Mouse (Mus musculus) fat pad, adult 2 months (tissue): Measurements from ENCODE around the gene Omd.
A peak's percentile ranks its signal among the peaks of the same experiment; 100 is the strongest.
"Not testable (repeated sequence)": the region's sequence is repeated elsewhere in the genome, so short reads cannot be mapped to it uniquely, and the experiment has no call there.

Experiments used
- DNase-seq: peaks from one replicate; pipeline ENCODE4 v3.0.0-alpha.2; 2011; ENCODE audit warnings: low read depth, low spot score; ENCODE audit errors: extremely low read depth

Gene Omd

DNA sequence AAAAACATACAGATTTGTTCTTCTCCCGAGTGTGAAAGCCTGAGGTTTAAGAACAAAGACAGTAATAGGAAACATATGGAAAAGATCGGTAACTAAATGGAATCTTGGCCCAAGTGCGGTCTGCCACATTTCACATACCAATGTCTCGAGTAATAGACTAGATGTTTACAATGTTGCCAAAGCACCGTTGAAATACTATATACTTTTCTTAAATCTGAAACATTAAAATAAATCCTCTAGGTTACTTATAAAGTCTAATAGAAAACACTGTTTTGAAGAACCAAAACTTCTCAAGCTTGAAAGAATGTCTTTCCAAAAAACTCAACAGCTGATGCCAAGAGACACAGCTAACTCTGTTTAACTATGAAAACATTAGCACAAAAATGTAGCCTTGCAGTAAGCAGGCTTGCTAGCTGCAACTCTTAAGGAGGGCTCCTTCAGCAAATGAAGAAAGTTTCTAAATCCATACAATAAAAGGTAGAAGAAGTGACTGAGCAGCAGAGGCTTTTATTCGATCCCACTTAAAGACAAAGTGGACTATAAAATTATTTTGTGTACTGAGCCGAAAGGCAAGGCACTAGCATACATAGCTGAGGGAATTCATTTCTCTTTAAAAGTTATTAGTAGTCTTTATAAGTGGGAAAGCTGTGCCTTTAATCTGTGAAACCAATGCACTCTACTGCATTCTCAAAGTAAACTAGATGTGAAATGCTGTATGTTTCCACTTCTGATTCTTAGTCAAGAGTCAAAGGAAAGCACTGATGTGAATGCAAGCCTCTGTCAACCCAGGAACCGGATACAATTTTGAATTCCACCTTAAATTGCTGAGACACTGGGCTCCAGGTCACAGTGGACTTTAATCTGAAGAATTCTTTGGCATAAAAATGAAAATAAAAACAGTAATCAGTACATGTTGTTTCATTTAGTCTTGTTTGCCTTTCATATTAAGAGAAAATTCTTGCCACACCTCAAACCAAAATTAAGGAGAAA, at the start of gene Omd:
Gene Omd (plus strand): TSS at position 922 of the 990 bp plus-strand sequence.
- DNase-seq: no peak

DNA sequence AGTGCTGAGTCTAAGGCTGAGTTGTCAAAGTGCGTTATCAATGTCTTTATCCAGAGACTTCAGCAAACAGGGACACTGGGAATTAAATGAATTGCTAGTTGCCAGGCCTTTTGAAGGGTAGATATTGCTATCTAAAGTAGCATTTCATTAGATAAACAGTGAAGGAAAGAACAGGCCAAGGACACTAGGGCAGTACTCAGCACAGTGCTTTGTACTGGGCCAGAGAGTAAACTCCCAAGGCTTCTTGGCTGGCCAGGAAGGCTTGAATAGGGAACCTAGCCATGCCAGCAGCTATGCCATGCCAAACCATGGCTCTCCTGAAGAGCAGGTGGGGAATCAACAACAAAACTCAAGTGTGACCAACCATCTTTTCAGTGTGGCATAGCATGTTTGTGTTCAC, 45.3 kb upstream of the Omd start:
- DNase-seq: no peak

DNA sequence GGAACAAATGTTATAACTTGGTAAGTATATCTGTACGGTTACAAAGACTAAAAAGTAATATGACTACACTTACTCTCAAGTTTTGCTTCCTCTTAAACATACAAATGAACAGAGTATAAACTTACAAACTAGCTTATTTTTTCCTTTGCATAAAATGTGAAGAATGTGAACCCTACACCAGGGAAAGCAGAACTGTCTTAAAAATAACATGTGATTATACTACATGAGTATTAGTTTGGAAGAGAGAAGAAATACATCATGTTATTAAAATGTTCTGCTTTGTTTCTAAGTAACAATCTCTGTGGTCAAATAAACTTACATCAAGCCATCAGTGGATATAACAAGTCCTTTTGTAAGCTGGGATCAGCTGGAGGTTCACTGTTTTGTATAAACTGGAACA, 43.6 kb upstream of the Omd start:
- no peak for DNase-seq

DNA sequence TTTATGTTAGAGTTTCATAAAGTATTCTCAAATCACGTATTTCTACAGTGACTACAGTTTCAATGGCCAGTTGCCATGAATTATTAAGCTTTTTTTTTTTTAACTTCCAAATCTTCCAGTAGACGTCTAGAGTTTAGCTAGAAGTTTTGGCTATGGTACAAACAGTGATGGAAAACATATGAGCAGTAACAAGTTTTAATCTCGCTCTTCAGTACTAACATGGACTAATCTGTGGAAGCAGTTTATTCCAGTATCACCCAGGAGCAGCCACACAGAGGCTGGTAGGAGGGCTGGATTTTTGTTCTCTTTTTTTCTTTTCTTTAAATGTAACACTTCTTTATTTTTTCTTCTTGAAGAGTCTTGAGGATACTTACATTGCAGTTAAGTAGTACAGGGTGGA, 38.0 kb upstream of the Omd start, which contains the start of gene Aspn:
Gene Aspn (plus strand): TSS at position 165 of the 400 bp plus-strand sequence.
- DNase-seq: no peak

DNA sequence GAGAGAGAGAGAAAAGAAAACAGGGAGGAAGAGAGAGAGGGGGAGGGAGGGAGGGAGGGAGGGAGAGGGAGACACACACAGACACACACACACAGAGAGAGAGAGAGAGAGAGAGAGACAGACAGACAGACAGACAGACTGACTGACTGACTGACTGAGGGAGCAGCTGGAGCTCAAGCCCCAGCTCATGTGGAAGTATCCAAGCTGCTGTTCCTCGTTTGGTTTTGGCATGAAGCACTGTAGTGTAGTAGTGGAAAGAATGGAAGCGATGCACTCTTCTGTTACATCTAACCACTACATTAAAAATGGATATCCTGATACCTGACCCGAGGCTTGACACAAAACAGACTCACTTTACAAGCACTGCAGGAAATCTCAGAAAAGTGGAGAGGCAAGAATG, 36.6 kb upstream of the Omd start:
- DNase-seq: no peak

DNA sequence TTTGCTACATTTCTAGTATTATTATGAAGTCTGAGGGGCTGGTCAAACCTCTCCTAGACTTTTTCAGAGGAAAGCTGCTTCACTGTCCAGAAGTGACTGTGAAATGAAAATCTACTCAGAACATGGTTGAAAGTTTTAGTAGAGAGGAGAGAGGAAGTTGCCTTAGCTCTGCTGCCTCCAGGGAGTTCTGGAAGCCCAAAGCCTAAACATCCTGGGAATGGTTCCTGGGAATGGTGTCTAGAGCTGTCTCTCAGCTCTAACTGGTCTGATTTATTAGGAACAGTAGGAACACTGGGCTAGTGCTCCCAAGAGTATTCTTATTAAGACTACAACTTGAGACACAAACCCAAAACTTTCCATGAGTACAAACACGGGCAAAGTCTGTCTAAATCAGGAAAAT, 35.7 kb upstream of the Omd start:
- no peak for DNase-seq

DNA sequence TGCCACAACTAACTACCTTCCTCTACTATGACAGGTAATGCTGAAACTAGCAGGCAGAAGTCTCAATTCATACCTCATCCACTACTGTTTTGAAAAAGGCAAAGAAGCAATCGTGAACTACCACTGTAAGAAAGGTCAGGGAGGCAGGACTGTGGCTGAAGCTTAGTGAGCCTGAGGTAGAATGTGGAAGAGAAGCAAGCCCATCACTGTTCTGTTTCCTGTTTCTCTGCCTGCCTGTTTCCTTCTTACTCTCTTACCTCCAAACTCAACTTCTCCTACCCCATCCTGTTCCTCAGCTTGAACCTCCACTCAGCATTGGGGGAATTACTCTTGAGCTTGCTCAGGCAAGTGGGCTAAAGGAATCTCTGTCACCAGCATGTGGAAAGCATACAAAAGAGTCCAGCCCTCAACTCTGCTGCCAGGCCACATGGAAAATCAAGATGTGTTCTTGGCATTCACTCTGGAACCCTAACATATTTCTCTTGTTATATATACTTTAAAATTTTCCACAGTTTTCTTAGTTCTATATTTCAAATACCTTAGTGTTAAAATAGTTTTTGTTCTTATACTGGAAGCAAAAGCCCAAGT, 34.6 kb upstream of the Omd start:
- DNase-seq: no peak

DNA sequence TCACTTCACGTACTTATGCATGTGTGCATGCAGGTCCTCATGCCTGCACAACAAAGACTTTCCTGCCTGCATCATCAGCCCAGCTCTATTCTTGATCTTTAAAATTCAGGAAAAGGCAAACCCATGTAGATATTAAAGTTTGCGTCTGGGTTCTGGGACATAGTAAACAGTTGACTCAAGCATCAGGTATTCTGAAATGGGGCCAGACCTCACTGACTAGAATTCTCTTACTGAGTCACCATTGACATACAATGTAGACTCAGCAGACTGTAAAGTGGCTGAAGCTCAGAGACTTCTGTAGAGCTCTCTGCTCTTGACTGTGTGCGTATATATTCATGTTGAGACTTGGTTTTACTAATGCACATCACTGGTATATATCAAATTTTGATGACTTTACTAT, 32.6 kb upstream of the Omd start:
- no peak for DNase-seq

DNA sequence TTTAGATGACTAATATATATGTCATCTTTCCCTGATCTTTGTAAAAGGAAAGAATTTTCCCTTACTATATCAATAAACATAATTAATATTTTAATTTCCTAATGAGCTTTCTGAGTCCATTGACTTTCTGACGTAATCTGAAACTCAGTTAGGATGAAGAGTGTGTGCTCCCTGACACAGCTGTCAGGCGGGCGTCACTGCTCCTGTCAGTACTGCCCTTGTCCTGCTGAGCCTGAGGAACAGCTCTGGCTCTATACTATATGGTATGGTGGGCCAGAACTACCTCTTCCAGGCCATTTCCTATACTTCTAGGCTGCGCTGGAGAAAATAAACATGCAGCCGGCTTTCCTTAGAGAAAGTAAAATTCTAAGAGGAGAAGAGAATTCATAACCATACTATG, 27.7 kb upstream of the Omd start:
- DNase-seq: no peak

DNA sequence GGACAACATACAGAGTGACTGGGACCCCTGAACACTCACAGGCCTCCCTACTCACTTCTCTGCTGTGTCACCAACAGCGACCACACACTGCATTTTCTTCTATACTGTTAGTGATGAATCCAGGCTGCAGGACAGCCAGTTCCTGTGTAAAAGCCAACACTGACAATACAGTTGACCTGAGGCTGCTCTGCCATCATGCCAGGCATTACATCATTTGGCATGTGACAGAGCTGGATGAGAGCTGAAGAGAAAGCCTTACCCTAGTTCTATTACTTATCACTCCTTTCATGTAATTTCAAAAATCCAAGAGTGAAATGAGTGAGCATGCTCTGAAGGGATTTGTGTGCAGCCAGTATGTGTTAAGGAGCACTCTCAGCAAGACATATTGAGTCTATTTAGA, 26.1 kb upstream of the Omd start:
- DNase-seq: peak; percentile 18

DNA sequence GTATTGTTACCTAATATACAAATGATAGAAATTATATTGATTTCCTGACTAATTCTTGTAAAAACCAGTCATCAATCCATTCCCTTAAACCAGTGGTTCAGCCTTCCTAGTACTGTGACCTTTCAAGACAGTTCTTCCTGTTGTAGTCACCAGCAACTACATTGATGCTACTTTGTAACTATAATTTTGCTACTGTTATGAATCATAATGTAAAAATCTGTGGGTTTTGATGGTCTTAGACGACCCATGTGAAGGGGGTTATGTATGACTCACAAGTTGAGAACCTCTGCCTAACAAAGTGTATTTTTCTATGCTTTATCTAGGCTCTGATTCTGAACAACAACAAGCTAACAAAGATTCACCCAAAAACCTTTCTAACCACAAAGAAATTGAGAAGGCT, 25.3 kb upstream of the Omd start:
- no peak for DNase-seq

DNA sequence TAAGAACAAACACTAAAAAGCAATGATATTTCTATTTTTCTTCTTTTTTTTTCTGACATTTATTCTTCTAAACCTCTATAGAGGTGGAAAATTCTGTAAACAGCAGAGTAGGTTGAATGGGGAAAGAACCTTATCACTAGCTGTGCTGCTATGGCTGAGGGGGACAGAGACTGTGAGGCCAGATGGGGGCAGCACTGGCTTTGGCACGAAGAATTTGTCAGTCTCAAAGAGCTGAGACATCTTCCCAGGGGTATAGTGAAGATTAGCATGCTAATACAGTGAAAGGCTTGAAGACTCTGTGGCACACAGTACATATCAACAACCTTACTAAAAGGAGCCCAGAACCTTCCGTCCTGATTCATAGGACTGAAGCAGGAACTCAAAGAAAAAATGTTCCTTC, 23.1 kb upstream of the Omd start:
- DNase-seq: no peak

DNA sequence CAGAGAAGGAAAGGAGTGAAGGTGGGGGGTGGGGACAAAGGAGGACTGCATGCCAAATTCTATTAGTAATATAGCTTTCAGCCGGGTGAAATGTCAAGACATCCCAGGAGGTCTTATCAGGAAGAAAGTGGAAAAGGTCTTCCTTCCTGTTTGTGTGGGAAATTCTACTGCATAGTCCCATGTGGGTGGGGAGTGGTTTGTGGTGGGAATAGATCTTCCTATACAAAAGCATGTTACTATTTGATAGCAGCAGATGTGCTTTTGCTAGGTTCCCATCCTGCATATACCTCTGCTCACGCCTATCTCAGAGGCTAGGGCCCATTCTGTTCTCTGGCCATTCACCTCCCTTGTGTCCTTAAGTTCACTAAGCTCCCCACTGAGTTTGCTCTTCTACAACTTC, 21.4 kb upstream of the Omd start:
- no peak for DNase-seq

DNA sequence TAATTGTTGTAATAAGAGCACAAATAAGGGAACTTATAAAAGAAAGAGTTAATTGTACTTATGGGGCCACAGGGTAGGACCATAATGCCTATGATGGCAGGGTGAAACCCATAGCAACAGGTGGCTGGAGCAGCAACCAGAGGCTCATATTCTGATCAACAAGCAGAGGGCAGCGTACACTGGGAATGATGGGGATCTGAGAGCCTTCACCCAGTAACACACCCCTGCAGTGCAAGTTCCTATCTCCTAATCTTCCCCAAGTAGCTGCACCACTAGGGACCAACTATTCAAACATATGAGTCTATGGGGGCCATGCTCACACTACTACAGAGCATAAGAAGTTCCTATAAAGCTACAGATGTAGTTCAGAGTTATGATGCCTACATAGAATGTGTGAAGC, 17.9 kb upstream of the Omd start:
- no peak for DNase-seq

DNA sequence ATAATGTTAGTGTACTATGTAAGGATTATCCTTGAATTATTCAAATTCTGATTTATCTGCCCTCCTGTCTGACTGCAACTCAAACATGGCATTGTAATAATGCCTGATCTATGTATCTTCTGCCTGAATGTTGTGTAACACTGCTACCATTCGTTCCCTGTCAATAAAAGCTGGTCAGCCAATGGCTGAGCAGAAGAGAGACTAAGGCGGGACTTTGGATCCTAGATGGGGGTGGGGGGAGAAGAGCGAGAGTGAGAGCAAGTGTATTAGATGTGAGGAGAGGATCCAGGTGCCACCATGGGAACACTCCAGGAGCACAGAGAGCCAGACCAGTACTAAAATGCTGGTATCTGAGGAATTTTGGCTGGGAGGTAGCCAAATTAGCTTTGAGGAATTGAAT, 11.9 kb upstream of the Omd start:
- no peak for DNase-seq

DNA sequence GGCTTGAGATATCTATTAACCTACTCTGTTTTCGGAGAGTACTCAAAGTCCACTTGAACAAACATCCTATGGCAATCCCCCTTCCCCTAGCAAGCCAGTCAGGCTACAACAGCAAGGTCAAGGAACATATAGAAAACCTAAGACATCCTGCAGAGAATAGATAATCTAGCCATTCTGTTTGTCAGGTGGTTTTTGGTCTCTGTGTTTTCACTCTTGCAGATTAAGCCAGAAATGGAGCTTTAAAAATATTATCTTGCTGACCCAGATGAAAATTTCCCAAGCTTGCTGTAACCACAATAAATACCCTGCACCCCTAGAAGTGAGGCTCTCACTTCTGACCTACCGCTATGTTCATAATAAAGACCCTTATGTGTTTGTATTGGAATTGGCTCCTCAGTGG, 10.8 kb upstream of the Omd start:
- no peak for DNase-seq

DNA sequence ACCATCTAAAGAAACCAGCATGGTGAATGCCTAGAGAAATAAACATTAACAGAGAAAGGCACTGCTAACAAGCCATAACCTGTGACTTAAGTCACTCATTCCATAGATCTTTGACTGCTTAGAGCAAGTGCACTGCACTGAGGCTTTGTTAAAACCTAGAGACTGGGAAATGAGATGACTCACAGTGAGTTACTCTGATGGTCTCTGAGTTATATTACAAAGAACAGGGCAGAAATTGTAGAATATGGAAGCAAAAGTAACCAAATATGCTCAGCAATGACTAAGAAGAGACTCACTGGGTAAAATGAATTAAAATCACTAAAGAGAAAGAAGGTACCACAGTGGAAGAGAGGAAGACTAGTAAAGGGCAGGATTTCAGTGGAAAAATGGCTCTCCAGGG, 1.6 kb downstream of the Omd start:
- DNase-seq: no peak

DNA sequence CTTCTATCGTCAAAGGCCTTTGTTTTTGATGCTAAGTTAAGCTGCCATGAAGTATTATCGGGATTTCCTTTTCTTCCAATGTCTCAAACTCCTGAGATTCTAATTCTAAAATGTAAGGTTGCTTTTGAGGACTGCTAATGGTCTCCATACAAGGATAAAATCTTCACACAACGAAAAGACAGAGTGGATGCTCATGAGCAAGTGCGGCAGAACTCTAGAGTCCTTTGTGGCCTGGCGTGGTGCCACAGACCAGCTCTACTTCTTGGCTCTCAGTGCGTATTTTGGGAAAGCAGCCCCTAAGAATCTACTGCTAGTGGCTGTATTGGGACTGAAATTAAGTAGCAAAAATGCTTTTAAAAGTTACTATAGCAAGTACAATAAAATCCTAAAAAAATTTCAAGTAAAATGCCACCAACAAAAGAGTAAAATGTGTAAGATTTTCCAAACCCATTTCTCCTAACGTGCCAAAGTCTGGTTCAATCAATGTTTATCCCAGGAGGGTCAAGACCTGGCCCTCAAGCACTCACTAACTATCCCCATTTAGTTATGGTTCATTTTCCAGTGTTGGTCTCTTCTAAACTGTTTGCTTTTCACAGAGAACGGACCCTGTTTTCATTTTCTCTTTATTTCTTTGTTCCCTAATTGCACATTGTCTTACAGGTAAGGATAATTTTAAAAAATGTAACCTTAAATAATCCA, 2.2 kb downstream of the Omd start:
- no peak for DNase-seq

DNA sequence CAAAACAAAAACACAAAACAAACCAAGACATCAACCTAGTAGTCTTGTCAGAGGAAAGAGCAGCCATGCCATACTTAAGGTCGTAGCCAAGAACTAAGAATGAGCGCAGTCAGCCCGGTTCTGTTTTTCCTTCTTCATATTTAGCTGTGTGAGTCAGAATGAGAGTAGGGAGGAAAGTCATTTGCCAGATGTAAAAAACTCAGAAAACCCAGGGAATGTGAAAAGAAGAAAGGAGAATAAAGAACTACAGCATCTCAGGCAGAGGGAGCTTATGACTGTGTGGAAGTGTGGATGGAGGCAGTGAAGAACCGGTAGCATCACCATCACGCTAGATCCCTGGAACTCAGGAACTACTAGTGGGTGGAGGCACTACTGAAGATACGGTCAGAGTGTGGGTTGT, 3.8 kb downstream of the Omd start:
- no peak for DNase-seq

DNA sequence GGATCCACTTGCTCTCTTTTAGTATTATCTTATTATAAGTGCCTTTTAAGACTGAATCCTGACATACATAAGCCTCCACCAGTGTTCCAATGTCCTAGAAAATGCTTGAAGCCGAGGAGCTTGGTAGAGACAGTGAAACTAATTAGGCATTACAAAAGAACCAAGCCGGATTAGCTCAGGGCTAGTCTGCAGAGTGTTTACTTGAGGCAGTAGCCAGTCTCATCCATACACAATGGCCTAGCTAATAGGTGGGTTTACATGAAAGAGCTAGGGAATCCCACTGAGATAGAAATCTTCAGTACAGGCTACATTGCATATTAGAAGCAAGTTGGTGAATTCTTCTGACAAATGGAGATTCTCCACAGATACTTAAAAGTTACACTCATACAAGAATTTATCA, 20.3 kb downstream of the Omd start:
- DNase-seq: not testable (repeated sequence)

DNA sequence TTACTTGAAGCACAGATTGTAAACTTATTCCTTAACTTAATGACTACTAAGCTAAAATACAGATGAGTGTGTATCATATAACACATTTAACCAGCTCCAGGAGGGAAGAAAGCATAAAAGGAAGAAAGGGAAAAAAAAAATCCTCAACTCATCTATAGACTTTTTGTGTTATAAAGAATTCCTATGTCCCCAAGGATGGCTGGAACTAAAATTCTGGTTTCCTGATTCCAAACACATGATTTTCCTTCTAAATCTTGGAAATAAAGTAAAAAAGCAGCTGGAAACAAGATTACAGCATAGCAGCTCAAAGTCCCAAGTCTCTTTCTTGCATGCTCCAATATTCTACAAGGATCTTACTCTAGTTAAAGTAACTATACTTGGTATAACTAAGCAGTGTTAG, 21.3 kb downstream of the Omd start:
- no peak for DNase-seq

DNA sequence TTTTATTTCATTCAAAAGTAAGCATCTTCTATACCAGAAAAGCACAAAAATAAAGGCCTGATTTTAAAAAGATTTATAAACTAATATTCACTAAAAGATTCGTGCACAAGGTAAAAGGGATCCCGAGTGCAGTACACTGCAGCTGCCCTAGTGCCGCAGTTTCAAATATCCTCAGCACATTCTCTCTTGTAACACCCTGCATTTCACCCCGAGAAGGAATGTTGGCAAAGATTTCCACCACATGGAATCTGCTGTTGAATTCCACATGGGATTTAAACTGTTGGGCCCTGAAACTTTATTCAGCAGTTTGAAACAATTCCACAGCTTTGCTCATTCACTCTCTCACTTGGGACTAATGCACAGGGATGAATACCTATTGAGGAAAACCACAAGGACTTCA, 25.5 kb downstream of the Omd start, which contains the start of gene Ogn:
Gene Ogn (plus strand): TSS at position 333 of the 400 bp plus-strand sequence.
- DNase-seq: no peak
